Mouse (Mus musculus): ENCODE data around the gene Nr2c2ap.

GRCm38 (mm10) chr8:70147678-70148607 is 16.8 kb downstream of the Nr2c2ap start:
- TF ChIP-seq POLR2A (IDR thresholded peaks at IDR 0.05; ENCODE audit: insufficient read depth, low read depth, low read length): no peak
- no peak for TF ChIP-seq CTCF (IDR thresholded peaks at IDR 0.05; ENCODE audit: insufficient read depth, low read depth, low read length)
